Mouse (Mus musculus) erythroblast, embryonic 14.5 days (primary cell): ENCODE results near the gene Bfsp1.

Source experiments
- GATA1 ChIP-seq: IDR thresholded peaks from 2 replicates; pipeline ENCODE4 v1.6.1; 2012; ENCODE audit warnings: low read length, inconsistent platforms, mixed read lengths
- TAL1 ChIP-seq: IDR thresholded peaks from 3 replicates; pipeline ENCODE4 v1.6.1; 2012; ENCODE audit warnings: low read length, inconsistent platforms, mixed read lengths

GRCm38 (mm10) chr2:143889131-143889859 lies 26.3 kb upstream of the Bfsp1 start:
- TF ChIP-seq GATA1 (no peak), TAL1 (no peak)
